Comparison of ENCODE assay signal across 19 mouse cellular contexts in genomic region chr9:63781714-63782464, GRCm38 (mm10). TPM values are rescaled to one million over a fixed set of nuclear protein-coding genes. Genes with fewer than 3 reads are reported as not detected.
DNase-seq lines count a peak whose midpoint lies in the region; ATAC-seq and TF ChIP-seq lines count a peak whose summit lies in the region.
"Had no signal": no experiment of that assay in that cellular context is flagged by ENCODE, and none has a peak within 500 bp of the region (broad histone marks: within the 10 kb centered on the region; RNA-seq: fewer than 3 reads in every experiment).

No protein-coding gene starts in this region.

- peak overlapping the region; percentile 60 for H3K27ac ChIP-seq in forebrain, embryonic 10.5 days
- H3K27ac ChIP-seq in forebrain, embryonic 14.5 days (ENCODE audit: low read depth, low read length): no peak overlapping the region
- no peak overlapping the region for H3K27ac ChIP-seq in lung, embryonic 14.5 days (ENCODE audit: low read depth)
- H3K27ac ChIP-seq in liver, embryonic 11.5 days (ENCODE audit: low read depth, low read length): no peak overlapping the region
- 0 out of 2 replicates have a peak overlapping the region, but pooled peaks have one; percentile 30 for H3K27ac ChIP-seq in stomach, embryonic 14.5 days (ENCODE audit: low read length)
- H3K27ac ChIP-seq: embryonic facial prominence, embryonic 15.5 days; forebrain, embryonic 15.5 days; hindbrain, embryonic 12.5 days; limb, embryonic 13.5 days had no signal

- H3K9ac ChIP-seq in forebrain, embryonic 14.5 days (ENCODE audit: low read length): no peak overlapping the region
- H3K9ac ChIP-seq in lung, embryonic 14.5 days: no peak overlapping the region
- H3K9ac ChIP-seq in liver, embryonic 11.5 days (ENCODE audit: low read depth, low read length): no peak overlapping the region
- H3K9ac ChIP-seq in stomach, embryonic 14.5 days (replicated peaks; ENCODE audit: low read depth, low read length): no peak overlapping the region
- H3K9ac ChIP-seq: embryonic facial prominence, embryonic 15.5 days; forebrain, embryonic 15.5 days; hindbrain, embryonic 12.5 days; limb, embryonic 13.5 days had no signal

- 76% methylated on average over 7 of the region's 7 CpGs for WGBS in forebrain, embryonic 10.5 days
- 70% methylated on average over 7 of the region's 7 CpGs for WGBS in forebrain, embryonic 14.5 days
- 71% methylated on average over 7 of the region's 7 CpGs for WGBS in lung, embryonic 14.5 days
- WGBS in liver, embryonic 11.5 days: 64% methylated on average over 7 of the region's 7 CpGs
- WGBS in stomach, embryonic 14.5 days: 67% methylated on average over 7 of the region's 7 CpGs

- H3K4me1 ChIP-seq in forebrain, embryonic 10.5 days: peaks cover 67% of the 10 kb centered on the region
- 0 out of 2 replicates have a peak, but pooled peaks cover 6% of the 10 kb centered on the region for H3K4me1 ChIP-seq in forebrain, embryonic 14.5 days (ENCODE audit: control insufficient read depth, insufficient read depth, low read length)
- H3K4me1 ChIP-seq in lung, embryonic 14.5 days (ENCODE audit: insufficient read depth): peaks cover 30% of the 10 kb centered on the region
- peaks cover 55% of the 10 kb centered on the region for H3K4me1 ChIP-seq in liver, embryonic 11.5 days (replicated peaks; ENCODE audit: control insufficient read depth, insufficient read depth, low read length)
- peaks cover 45% of the 10 kb centered on the region for H3K4me1 ChIP-seq in stomach, embryonic 14.5 days (ENCODE audit: control insufficient read depth, insufficient read depth, low read length)

- H3K4me3 ChIP-seq in forebrain, embryonic 10.5 days: no peak overlapping the region
- no peak overlapping the region for H3K4me3 ChIP-seq in forebrain, embryonic 14.5 days (ENCODE audit: low read depth, low read length)
- no peak overlapping the region for H3K4me3 ChIP-seq in lung, embryonic 14.5 days (ENCODE audit: low read depth, low read length)
- no peak overlapping the region for H3K4me3 ChIP-seq in liver, embryonic 11.5 days (ENCODE audit: low read depth, low read length)
- H3K4me3 ChIP-seq in stomach, embryonic 14.5 days (ENCODE audit: low read depth, low read length): no peak overlapping the region
- H3K4me3 ChIP-seq: embryonic facial prominence, embryonic 15.5 days; forebrain, embryonic 15.5 days; hindbrain, embryonic 12.5 days; limb, embryonic 13.5 days; myocyte had no signal

- DNase-seq in forebrain, embryonic 10.5 days (ENCODE audit: extremely low spot score, low spot score): no peak
- DNase-seq in forebrain, embryonic 14.5 days (ENCODE audit: low spot score): no peak
- DNase-seq in lung, embryonic 14.5 days: no peak
- no peak for DNase-seq in lung, postnatal 36 days
- no peak for DNase-seq in liver, embryonic 11.5 days (ENCODE audit: low spot score)
- no peak for DNase-seq in spleen, adult 12 weeks (ENCODE audit: low spot score)
- no peak for DNase-seq in T-cell, adult 2 months (ENCODE audit: low spot score)
- DNase-seq: cerebellum, adult 11-12 months; gastrocnemius, postnatal 14 days; lung, postnatal 10 days; thymus, postnatal 4 days had no signal

- H3K9me3 ChIP-seq in forebrain, embryonic 10.5 days: no peaks in the 10 kb centered on the region
- no peaks in the 10 kb centered on the region for H3K9me3 ChIP-seq in forebrain, embryonic 14.5 days (replicated peaks; ENCODE audit: control insufficient read depth, low read length)
- H3K9me3 ChIP-seq in lung, embryonic 14.5 days (ENCODE audit: low read depth, low read length): no peaks in the 10 kb centered on the region
- H3K9me3 ChIP-seq in liver, embryonic 11.5 days (ENCODE audit: control insufficient read depth, low read length): no peaks in the 10 kb centered on the region
- no peaks in the 10 kb centered on the region for H3K9me3 ChIP-seq in stomach, embryonic 14.5 days (ENCODE audit: control insufficient read depth, low read depth, low read length)
- H3K9me3 ChIP-seq: embryonic facial prominence, embryonic 15.5 days; forebrain, embryonic 15.5 days; hindbrain, embryonic 12.5 days; limb, embryonic 13.5 days had no signal

- no peaks in the 10 kb centered on the region for H3K36me3 ChIP-seq in forebrain, embryonic 10.5 days (replicated peaks)
- no peaks in the 10 kb centered on the region for H3K36me3 ChIP-seq in forebrain, embryonic 14.5 days (ENCODE audit: control insufficient read depth, insufficient read depth, low read length)
- no peaks in the 10 kb centered on the region for H3K36me3 ChIP-seq in lung, embryonic 14.5 days (ENCODE audit: insufficient read depth)
- no peaks in the 10 kb centered on the region for H3K36me3 ChIP-seq in liver, embryonic 11.5 days (ENCODE audit: control insufficient read depth, insufficient read depth, low read length)
- H3K36me3 ChIP-seq in stomach, embryonic 14.5 days (ENCODE audit: control insufficient read depth, insufficient read depth, low read length): no peaks in the 10 kb centered on the region
- H3K36me3 ChIP-seq: embryonic facial prominence, embryonic 15.5 days; forebrain, embryonic 15.5 days; hindbrain, embryonic 12.5 days; limb, embryonic 13.5 days had no signal

- TF ChIP-seq CTCF in lung, embryonic 14.5 days (IDR thresholded peaks at IDR 0.05; ENCODE audit: low read depth): peak; percentile 45

- ATAC-seq in forebrain, embryonic 14.5 days: no peak
- no peak for ATAC-seq in lung, embryonic 14.5 days (ENCODE audit: insufficient read depth)
- no peak for ATAC-seq in liver, embryonic 11.5 days (replicated peaks; ENCODE audit: low FRiP score)
- 0 out of 2 replicates have a peak, but pooled peaks have one; percentile 7 for ATAC-seq in stomach, embryonic 14.5 days (ENCODE audit: insufficient number of reproducible peaks, insufficient read depth, low FRiP score, low read depth)
- ATAC-seq: forebrain, embryonic 15.5 days had no signal

- no peaks in the 10 kb centered on the region for H3K27me3 ChIP-seq in forebrain, embryonic 10.5 days (ENCODE audit: poor library complexity, severe bottlenecking)
- no peaks in the 10 kb centered on the region for H3K27me3 ChIP-seq in forebrain, embryonic 14.5 days (replicated peaks; ENCODE audit: control insufficient read depth, insufficient read depth, low read length)
- H3K27me3 ChIP-seq in lung, embryonic 14.5 days (ENCODE audit: insufficient read depth, low read length): no peaks in the 10 kb centered on the region
- H3K27me3 ChIP-seq in liver, embryonic 11.5 days (replicated peaks; ENCODE audit: control insufficient read depth, insufficient read depth, low read length): no peaks in the 10 kb centered on the region
- no peaks in the 10 kb centered on the region for H3K27me3 ChIP-seq in stomach, embryonic 14.5 days (ENCODE audit: control insufficient read depth, insufficient read depth, low read length)
- H3K27me3 ChIP-seq: CH12.LX; forebrain, embryonic 15.5 days; limb, embryonic 13.5 days had no signal

- H3K4me2 ChIP-seq in forebrain, embryonic 14.5 days (ENCODE audit: low read length): no peak overlapping the region
- H3K4me2 ChIP-seq in lung, embryonic 14.5 days: no peak overlapping the region
- H3K4me2 ChIP-seq in liver, embryonic 11.5 days: peak overlapping the region; percentile 33; the same call in 1 of the 2 replicates
- H3K4me2 ChIP-seq in stomach, embryonic 14.5 days (replicated peaks; ENCODE audit: low read depth, low read length): no peak overlapping the region
- H3K4me2 ChIP-seq: embryonic facial prominence, embryonic 15.5 days; forebrain, embryonic 15.5 days; hindbrain, embryonic 12.5 days; limb, embryonic 13.5 days; midbrain, embryonic 11.5 days had no signal

RNA-seq across cellular contexts. Expression of gene Smad3, which starts 24.1 kb away (rescaled TPM):
- polyA plus RNA-seq in forebrain, embryonic 10.5 days (2016; fragmentation: Nextera tagmentation; extraction: Ambion mirVana): 22.1 and 25.5 TPM in 2 replicates
- 5.1 and 5.4 TPM in 2 replicates for polyA plus RNA-seq in forebrain, embryonic 14.5 days (2014; fragmentation: Nextera tagmentation; extraction: Ambion mirVana)
- 16.1 and 16.4 TPM in 2 replicates for polyA plus RNA-seq in lung, embryonic 14.5 days (2014; fragmentation: Nextera tagmentation; extraction: Ambion mirVana)
- 7.2 and 7.3 TPM in 2 replicates for polyA plus RNA-seq in liver, embryonic 11.5 days (2014; fragmentation: Nextera tagmentation; extraction: Ambion mirVana)
- 16.5 and 17.3 TPM in 2 replicates for polyA plus RNA-seq in stomach, embryonic 14.5 days (2014; fragmentation: Nextera tagmentation; extraction: Ambion mirVana)

Comparison
In these comparisons a context has a peak if more than half of its experiments do, and no peak if none do; other contexts are left out.
1. H3K27ac ChIP-seq: peak in forebrain, embryonic 10.5 days (single experiment) and stomach, embryonic 14.5 days (single experiment); none in forebrain, embryonic 14.5 days (single experiment), lung, embryonic 14.5 days (single experiment) and liver, embryonic 11.5 days (single experiment).